Mouse (Mus musculus): ENCODE measurements around the gene Ntm. TPM values are rescaled to one million over a fixed set of nuclear protein-coding genes. Genes with fewer than 3 reads are reported as not detected.

Gene Ntm
- polyA plus RNA-seq, 1 experiment from 2014 or later, result 0.76 TPM

DNA sequence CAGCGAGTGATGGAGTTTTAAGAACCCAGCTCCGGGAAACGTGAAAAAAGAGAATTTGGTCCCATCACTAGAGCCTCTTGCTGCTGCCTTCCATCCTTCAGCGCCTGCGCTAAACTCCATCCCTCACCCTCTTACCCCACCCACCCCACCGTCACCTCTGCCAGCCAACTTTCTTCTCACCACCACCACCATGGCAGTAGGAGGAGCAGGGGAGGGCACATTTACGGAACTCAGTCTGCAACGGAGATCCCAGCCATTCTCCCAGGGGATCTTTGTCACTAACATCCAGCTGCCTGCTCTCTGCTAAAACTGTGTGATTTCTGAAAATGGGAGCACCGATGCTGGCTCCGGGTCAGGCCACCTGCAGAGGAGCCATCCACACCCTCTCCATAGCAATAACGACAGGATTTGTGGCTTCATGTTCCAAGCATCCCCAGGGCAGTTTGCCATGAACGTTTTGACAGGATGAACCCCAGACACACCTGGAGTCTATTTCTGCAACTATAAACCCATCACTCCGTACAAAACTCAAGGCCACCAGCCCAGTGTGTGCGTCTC lies 309.2 kb downstream of the Ntm start:
- Histone ChIP-seq H3K9ac (replicated peaks; ENCODE audit: low read depth) (no peak overlapping the region), H3K4me2 (replicated peaks; ENCODE audit: low read depth, low read length) (no peak overlapping the region), H3K4me1 (ENCODE audit: insufficient read depth, low read depth, low read length) (no peaks in the 10 kb centered on the region), H3K36me3 (ENCODE audit: insufficient read depth, low read length) (no peaks in the 10 kb centered on the region), H3K27ac (ENCODE audit: low read length) (no peak overlapping the region), H3K9me3 (ENCODE audit: low read length) (no peaks in the 10 kb centered on the region), H3K4me3 (ENCODE audit: low read depth, low read length) (no peak overlapping the region), H3K27me3 (replicated peaks; ENCODE audit: insufficient read depth, low read length) (0 out of 2 replicates have a peak, but pooled peaks cover 2% of the 10 kb centered on the region)
- WGBS, result 60% methylated on average over 14 of the region's 14 CpGs
- ATAC-seq, result no peak
- DNase-seq (ENCODE audit: low spot score), result no peak
- TF ChIP-seq EP300 (IDR thresholded peaks at IDR 0.05), result no peak
- TF ChIP-seq CTCF (IDR thresholded peaks at IDR 0.05), result no peak

DNA sequence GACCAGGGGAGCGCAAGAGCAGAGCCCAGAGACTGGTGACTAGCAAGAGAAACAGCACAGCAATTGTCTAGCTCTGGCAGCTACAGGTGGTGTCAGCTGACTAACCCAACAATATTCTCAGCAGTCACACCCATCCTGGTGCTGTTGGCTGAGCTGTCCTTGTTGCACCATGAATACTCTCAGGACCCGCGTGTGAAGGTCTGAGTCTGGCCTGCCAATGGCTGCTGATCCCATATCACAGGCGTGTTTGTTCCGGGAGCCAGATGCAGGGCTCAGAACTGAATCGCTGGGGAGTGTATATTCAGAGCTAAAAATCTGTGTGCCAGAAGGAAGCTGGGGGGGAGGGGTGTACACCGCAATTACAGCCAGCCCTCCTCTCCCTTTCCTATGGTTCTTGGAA lies 310.1 kb downstream of the Ntm start:
- H3K9ac ChIP-seq (replicated peaks; ENCODE audit: low read depth), result no peak overlapping the region
- no peaks in the 10 kb centered on the region for H3K4me1 ChIP-seq (ENCODE audit: insufficient read depth, low read depth, low read length)
- no peaks in the 10 kb centered on the region for H3K9me3 ChIP-seq (ENCODE audit: low read length)
- H3K36me3 ChIP-seq (ENCODE audit: insufficient read depth, low read length), result no peaks in the 10 kb centered on the region
- H3K27me3 ChIP-seq (replicated peaks; ENCODE audit: insufficient read depth, low read length), result 0 out of 2 replicates have a peak, but pooled peaks cover 2% of the 10 kb centered on the region
- WGBS, result 71% methylated on average over 7 of the region's 7 CpGs
- no peak for DNase-seq (ENCODE audit: low spot score)
- H3K4me3 ChIP-seq (ENCODE audit: low read depth, low read length), result no peak overlapping the region
- no peak overlapping the region for H3K4me2 ChIP-seq (replicated peaks; ENCODE audit: low read depth, low read length)
- no peak overlapping the region for H3K27ac ChIP-seq (ENCODE audit: low read length)
- no peak for ATAC-seq
- TF ChIP-seq CTCF (IDR thresholded peaks at IDR 0.05) (no peak), EP300 (IDR thresholded peaks at IDR 0.05) (no peak)

DNA sequence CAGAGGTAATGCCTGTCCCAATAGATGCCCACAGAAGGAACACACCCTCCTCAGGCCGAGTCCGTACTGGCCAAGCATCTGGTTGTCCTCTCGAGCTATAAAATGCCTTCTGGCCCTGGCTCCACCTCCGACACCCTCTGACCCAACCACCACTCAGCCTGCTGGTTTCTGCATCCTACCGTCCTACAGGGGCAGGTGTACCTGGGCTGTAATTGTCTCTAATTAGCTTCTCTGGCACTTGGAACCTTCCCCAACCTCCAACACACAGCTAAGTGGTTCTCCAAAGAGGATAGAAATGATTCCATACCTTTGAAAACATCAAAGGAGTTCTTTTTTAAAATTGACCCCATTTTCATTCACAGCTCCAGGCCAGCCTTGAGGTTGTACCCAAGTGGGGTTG lies 311.1 kb downstream of the Ntm start:
- H3K27me3 ChIP-seq (replicated peaks; ENCODE audit: insufficient read depth, low read length), result no peaks in the 10 kb centered on the region
- TF ChIP-seq CTCF (IDR thresholded peaks at IDR 0.05) (no peak), EP300 (IDR thresholded peaks at IDR 0.05) (no peak)
- H3K9ac ChIP-seq (replicated peaks; ENCODE audit: low read depth), result no peak overlapping the region
- no peaks in the 10 kb centered on the region for H3K36me3 ChIP-seq (ENCODE audit: insufficient read depth, low read length)
- WGBS, result 66% methylated on average over 5 of the region's 5 CpGs
- no peak for ATAC-seq
- H3K9me3 ChIP-seq (ENCODE audit: low read length), result no peaks in the 10 kb centered on the region
- DNase-seq (ENCODE audit: low spot score), result no peak
- H3K27ac ChIP-seq (ENCODE audit: low read length), result no peak overlapping the region
- no peak overlapping the region for H3K4me2 ChIP-seq (replicated peaks; ENCODE audit: low read depth, low read length)
- H3K4me3 ChIP-seq (ENCODE audit: low read depth, low read length), result no peak overlapping the region
- H3K4me1 ChIP-seq (ENCODE audit: insufficient read depth, low read depth, low read length), result no peaks in the 10 kb centered on the region

DNA sequence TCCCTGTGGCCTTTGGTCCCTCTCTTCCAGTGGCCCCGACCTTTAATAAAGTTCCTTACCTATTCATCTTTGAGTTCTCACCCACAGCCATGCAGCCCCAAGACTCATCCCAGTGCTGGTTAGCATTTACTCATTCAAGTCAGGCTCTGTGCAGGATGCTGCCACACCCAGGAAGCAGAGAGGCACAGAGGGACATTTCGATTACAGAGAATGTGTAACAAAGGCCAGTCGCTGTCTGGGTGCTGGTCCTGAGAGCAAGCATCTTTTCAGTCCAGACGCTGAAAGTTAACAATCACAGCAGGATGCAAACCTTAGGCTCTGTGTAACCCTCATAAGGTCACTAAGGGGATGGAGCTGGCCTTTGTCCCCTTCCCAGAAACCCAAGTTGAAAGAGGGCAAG lies 311.7 kb downstream of the Ntm start:
- H3K9me3 ChIP-seq (ENCODE audit: low read length), result no peaks in the 10 kb centered on the region
- H3K4me1 ChIP-seq (ENCODE audit: insufficient read depth, low read depth, low read length), result no peaks in the 10 kb centered on the region
- ATAC-seq, result no peak
- DNase-seq (ENCODE audit: low spot score), result no peak
- no peak overlapping the region for H3K4me2 ChIP-seq (replicated peaks; ENCODE audit: low read depth, low read length)
- 75% methylated on average over 4 of the region's 4 CpGs for WGBS
- H3K27me3 ChIP-seq (replicated peaks; ENCODE audit: insufficient read depth, low read length), result no peaks in the 10 kb centered on the region
- H3K36me3 ChIP-seq (ENCODE audit: insufficient read depth, low read length), result no peaks in the 10 kb centered on the region
- H3K4me3 ChIP-seq (ENCODE audit: low read depth, low read length), result no peak overlapping the region
- no peak overlapping the region for H3K27ac ChIP-seq (ENCODE audit: low read length)
- H3K9ac ChIP-seq (replicated peaks; ENCODE audit: low read depth), result no peak overlapping the region
- TF ChIP-seq CTCF (IDR thresholded peaks at IDR 0.05) (no peak), EP300 (IDR thresholded peaks at IDR 0.05) (no peak)

DNA sequence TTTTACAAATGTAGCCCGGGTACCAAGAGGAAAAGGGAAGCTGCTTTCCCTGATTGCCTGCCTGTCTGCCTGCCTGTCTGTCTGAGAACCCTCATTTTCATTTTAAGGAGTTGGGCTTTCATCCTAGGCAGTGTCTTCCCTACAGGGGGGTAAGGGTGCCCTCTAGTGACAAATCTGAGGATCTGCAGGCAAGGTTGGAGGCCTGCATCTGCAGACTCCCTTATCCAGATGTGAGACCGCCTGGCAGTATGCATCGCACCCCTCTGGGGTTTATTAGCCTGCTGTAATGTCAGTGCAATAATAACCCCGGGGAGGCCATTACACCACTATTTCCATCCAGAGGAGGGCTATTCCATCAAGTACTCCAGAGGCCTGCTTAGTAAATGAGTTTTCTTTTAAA lies 312.3 kb downstream of the Ntm start:
- ATAC-seq, result no peak
- H3K4me2 ChIP-seq (replicated peaks; ENCODE audit: low read depth, low read length), result no peak overlapping the region
- no peak overlapping the region for H3K27ac ChIP-seq (ENCODE audit: low read length)
- H3K9me3 ChIP-seq (ENCODE audit: low read length), result no peaks in the 10 kb centered on the region
- no peaks in the 10 kb centered on the region for H3K27me3 ChIP-seq (replicated peaks; ENCODE audit: insufficient read depth, low read length)
- H3K4me1 ChIP-seq (ENCODE audit: insufficient read depth, low read depth, low read length), result no peaks in the 10 kb centered on the region
- no peak for TF ChIP-seq EP300 (IDR thresholded peaks at IDR 0.05)
- TF ChIP-seq CTCF (IDR thresholded peaks at IDR 0.05), result peak; percentile 79
- 24% methylated on average over 4 of the region's 4 CpGs for WGBS
- H3K36me3 ChIP-seq (ENCODE audit: insufficient read depth, low read length), result no peaks in the 10 kb centered on the region
- H3K9ac ChIP-seq (replicated peaks; ENCODE audit: low read depth), result no peak overlapping the region
- DNase-seq (ENCODE audit: low spot score), result peak; percentile 52
- no peak overlapping the region for H3K4me3 ChIP-seq (ENCODE audit: low read depth, low read length)

DNA sequence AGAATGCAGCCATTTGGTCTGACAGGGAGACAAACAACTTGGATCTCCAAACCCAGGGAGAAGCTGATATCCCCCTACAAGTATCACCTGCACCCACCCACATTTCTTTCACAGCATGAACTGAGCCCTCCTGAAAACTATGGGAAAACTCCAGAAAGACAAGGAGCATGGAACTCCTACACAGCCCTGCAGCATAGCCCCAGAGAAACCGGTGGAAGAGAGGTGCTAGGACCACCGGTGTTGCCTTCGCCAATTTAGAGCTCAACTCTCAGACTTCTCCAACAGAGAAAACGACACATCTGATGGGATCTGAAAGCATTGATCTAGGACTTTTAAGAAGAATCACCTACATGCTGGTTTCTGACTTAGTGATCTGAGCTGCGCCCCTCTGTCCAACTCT lies 312.7 kb downstream of the Ntm start:
- DNase-seq (ENCODE audit: low spot score), result no peak
- Histone ChIP-seq H3K4me1 (ENCODE audit: insufficient read depth, low read depth, low read length) (no peaks in the 10 kb centered on the region), H3K27me3 (replicated peaks; ENCODE audit: insufficient read depth, low read length) (no peaks in the 10 kb centered on the region; the same call in 1 of the 2 replicates), H3K9me3 (ENCODE audit: low read length) (no peaks in the 10 kb centered on the region), H3K4me3 (ENCODE audit: low read depth, low read length) (no peak overlapping the region), H3K4me2 (replicated peaks; ENCODE audit: low read depth, low read length) (no peak overlapping the region), H3K36me3 (ENCODE audit: insufficient read depth, low read length) (no peaks in the 10 kb centered on the region), H3K9ac (replicated peaks; ENCODE audit: low read depth) (no peak overlapping the region), H3K27ac (ENCODE audit: low read length) (no peak overlapping the region)
- ATAC-seq, result no peak
- 70% methylated on average over 5 of the region's 5 CpGs for WGBS
- TF ChIP-seq CTCF (IDR thresholded peaks at IDR 0.05), result no peak
- TF ChIP-seq EP300 (IDR thresholded peaks at IDR 0.05), result no peak

DNA sequence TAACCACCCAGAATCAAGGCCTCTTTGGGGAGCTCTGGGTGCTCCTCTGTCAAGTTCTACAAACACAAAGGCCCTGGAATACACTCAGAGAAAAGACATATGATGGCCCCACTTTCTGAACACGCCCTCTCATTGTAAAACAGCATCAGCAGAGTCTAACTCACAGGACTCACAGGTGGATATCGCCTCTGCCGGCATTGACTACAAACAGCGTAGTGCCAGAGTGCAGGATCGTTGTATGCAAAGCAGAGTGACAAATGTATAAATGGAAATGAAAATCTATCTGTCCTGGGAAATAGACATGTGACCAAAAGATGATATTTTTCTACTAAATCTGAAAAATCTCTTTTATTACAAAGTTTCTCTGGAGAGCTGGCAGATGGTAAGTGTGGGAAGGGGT lies 314.7 kb downstream of the Ntm start:
- no peak overlapping the region for H3K4me3 ChIP-seq (ENCODE audit: low read depth, low read length)
- TF ChIP-seq CTCF (IDR thresholded peaks at IDR 0.05), result no peak
- H3K36me3 ChIP-seq (ENCODE audit: insufficient read depth, low read length), result no peaks in the 10 kb centered on the region
- ATAC-seq (no peak), DNase-seq (ENCODE audit: low spot score) (no peak)
- no peaks in the 10 kb centered on the region for H3K9me3 ChIP-seq (ENCODE audit: low read length)
- 86% methylated on average over 5 of the region's 5 CpGs for WGBS
- no peak overlapping the region for H3K4me2 ChIP-seq (replicated peaks; ENCODE audit: low read depth, low read length)
- H3K27me3 ChIP-seq (replicated peaks; ENCODE audit: insufficient read depth, low read length), result peaks cover 4% of the 10 kb centered on the region; the same call in 1 of the 2 replicates
- no peak overlapping the region for H3K9ac ChIP-seq (replicated peaks; ENCODE audit: low read depth)
- H3K4me1 ChIP-seq (ENCODE audit: insufficient read depth, low read depth, low read length), result no peaks in the 10 kb centered on the region
- no peak overlapping the region for H3K27ac ChIP-seq (ENCODE audit: low read length)
